Mouse (Mus musculus): ENCODE data around the gene Sugct. TPM values are rescaled to one million over a fixed set of nuclear protein-coding genes. Genes with fewer than 3 reads are reported as not detected.

Gene Sugct
- total and polyA plus RNA-seq, 3 experiments = 1.0 to 3.0 TPM; not detected in 1

DNA sequence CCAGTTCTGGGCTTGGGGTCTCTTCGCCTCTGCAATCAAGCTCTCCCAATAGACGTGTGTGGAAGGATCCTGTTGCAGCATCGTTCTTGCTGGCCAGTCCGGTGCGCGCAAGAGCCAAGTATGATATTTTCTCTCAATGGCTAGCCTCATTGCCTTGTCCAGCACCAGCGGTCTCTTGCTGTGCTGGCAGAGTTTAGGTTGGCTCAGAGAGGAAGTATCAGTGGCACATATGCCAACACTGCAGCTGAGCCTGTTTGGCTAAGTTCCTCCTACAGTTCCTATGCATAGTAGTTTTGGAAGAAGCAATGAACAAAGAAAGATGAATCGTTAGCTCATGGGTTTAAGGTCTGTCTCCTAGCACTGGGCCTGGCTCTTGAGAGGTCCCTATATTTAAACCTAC lies 352.5 kb downstream of the Sugct start:
- TF ChIP-seq POLR2AphosphoS2 (IDR thresholded peaks at IDR 0.05; ENCODE audit: low read length) (no peak), ZNF384 (IDR thresholded peaks at IDR 0.05; ENCODE audit: low read depth, low read length) (no peak)
- Histone ChIP-seq H3K4me3 (ENCODE audit: control insufficient read depth in 1 of 2, insufficient read depth in 1 of 2, low read depth in 2 of 2, low read length in 2 of 2) (no peak overlapping the region), H3K36me3 (ENCODE audit: control insufficient read depth in 1 of 2, insufficient read depth in 2 of 2, low read length in 2 of 2) (no peaks in the 10 kb centered on the region), H3K4me1 (ENCODE audit: control insufficient read depth in 1 of 2, insufficient read depth in 2 of 2, low read length in 2 of 2) (no peaks in the 10 kb centered on the region), H3K27me3 (ENCODE audit: control insufficient read depth in 1 of 2, insufficient read depth in 2 of 2, low read length in 2 of 2) (no peaks in the 10 kb centered on the region), H3K9ac (ENCODE audit: control insufficient read depth, low read depth, low read length, poor library complexity, severe bottlenecking) (no peak overlapping the region), H3K79me2 (ENCODE audit: control insufficient read depth, insufficient read depth, low read length, poor library complexity) (no peaks in the 10 kb centered on the region), H3K27ac (ENCODE audit: control insufficient read depth, low read depth, low read length) (no peak overlapping the region), H3K9me3 (replicated peaks; ENCODE audit: insufficient read depth, low read length) (no peaks in the 10 kb centered on the region)
- no peak for DNase-seq (ENCODE audit: low read depth, low spot score)

DNA sequence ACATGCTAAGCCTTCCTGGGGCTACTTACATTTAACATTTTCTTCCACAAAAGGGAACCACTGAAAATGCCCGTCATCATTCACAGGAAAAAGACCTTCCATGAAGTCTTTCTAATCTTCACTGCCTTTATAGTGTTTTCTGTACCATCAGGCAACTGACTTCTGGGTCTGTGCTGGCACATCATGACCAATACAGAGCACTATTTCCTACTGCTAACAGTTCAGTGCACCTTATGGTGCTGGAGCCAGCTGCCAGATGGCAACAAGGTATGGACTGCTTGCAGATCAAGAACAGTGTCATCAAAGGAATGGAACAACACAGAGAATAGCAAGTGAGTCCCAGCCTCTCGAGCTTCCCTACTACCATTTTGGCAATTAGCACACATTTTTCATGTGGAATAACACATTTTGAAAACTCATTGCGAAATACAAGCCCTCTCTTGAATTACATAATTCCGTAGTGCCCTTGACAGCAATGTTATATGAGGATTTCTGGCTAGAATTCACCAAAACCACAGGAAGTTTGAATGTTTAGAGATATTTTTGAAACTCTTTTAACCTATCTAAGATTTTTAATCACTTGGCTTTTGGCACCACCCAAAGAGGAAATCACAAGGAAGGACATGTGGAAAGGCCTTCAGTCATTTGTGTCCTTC lies 359.3 kb downstream of the Sugct start:
- Histone ChIP-seq H3K79me2 (ENCODE audit: control insufficient read depth, insufficient read depth, low read length, poor library complexity) (no peaks in the 10 kb centered on the region), H3K9me3 (replicated peaks; ENCODE audit: insufficient read depth, low read length) (no peaks in the 10 kb centered on the region), H3K9ac (ENCODE audit: control insufficient read depth, low read depth, low read length, poor library complexity, severe bottlenecking) (no peak overlapping the region), H3K27me3 (ENCODE audit: control insufficient read depth in 1 of 2, insufficient read depth in 2 of 2, low read length in 2 of 2) (no peaks in the 10 kb centered on the region), H3K4me1 (ENCODE audit: control insufficient read depth in 1 of 2, insufficient read depth in 2 of 2, low read length in 2 of 2) (no peaks in the 10 kb centered on the region), H3K4me3 (ENCODE audit: control insufficient read depth in 1 of 2, insufficient read depth in 1 of 2, low read depth in 2 of 2, low read length in 2 of 2) (no peak overlapping the region), H3K36me3 (ENCODE audit: control insufficient read depth in 1 of 2, insufficient read depth in 2 of 2, low read length in 2 of 2) (no peaks in the 10 kb centered on the region), H3K27ac (ENCODE audit: control insufficient read depth, low read depth, low read length) (no peak overlapping the region)
- no peak for DNase-seq (ENCODE audit: low read depth, low spot score)
- TF ChIP-seq MAZ (IDR thresholded peaks at IDR 0.05; ENCODE audit: low read depth, low read length) (no peak), RCOR1 (IDR thresholded peaks at IDR 0.05; ENCODE audit: low read depth, low read length) (no peak), ZKSCAN1 (IDR thresholded peaks at IDR 0.05; ENCODE audit: low read depth, low read length) (no peak), EP300 (IDR thresholded peaks at IDR 0.05; ENCODE audit: low read depth in 1 of 2, low read length in 2 of 2) (no peak), NRF1 (IDR thresholded peaks at IDR 0.05; ENCODE audit: insufficient read depth, low read depth, low read length, poor library complexity, severe bottlenecking) (no peak), MAX (IDR thresholded peaks at IDR 0.05; ENCODE audit: low read length) (no peak), TBP (IDR thresholded peaks at IDR 0.05; ENCODE audit: low read depth, low read length) (no peak), E2F4 (IDR thresholded peaks at IDR 0.05; ENCODE audit: borderline replicate concordance, low read depth, low read length) (no peak), KAT2A (conservative IDR thresholded peaks at IDR 0.05; ENCODE audit: low read depth, low read length) (no peak), ZC3H11A (IDR thresholded peaks at IDR 0.05; ENCODE audit: low read depth, low read length) (no peak), SIN3A (IDR thresholded peaks at IDR 0.05; ENCODE audit: low read length) (no peak), ELF1 (IDR thresholded peaks at IDR 0.05; ENCODE audit: low read depth, low read length) (no peak), JUND (IDR thresholded peaks at IDR 0.05; ENCODE audit: low read depth, low read length) (no peak), HCFC1 (IDR thresholded peaks at IDR 0.05; ENCODE audit: low read depth, low read length) (no peak), ETS1 (IDR thresholded peaks at IDR 0.05; ENCODE audit: low read depth, low read length) (no peak), TCF12 (IDR thresholded peaks at IDR 0.05; ENCODE audit: low read depth, low read length) (no peak), RAD21 (IDR thresholded peaks at IDR 0.05; ENCODE audit: low read depth, low read length) (no peak), ZMIZ1 (IDR thresholded peaks at IDR 0.05; ENCODE audit: low read depth, low read length) (no peak), TAL1 (IDR thresholded peaks at IDR 0.05; ENCODE audit: low read length) (no peak)
